22 mouse cellular contexts compared by ENCODE assay signal in the genomic region with DNA sequence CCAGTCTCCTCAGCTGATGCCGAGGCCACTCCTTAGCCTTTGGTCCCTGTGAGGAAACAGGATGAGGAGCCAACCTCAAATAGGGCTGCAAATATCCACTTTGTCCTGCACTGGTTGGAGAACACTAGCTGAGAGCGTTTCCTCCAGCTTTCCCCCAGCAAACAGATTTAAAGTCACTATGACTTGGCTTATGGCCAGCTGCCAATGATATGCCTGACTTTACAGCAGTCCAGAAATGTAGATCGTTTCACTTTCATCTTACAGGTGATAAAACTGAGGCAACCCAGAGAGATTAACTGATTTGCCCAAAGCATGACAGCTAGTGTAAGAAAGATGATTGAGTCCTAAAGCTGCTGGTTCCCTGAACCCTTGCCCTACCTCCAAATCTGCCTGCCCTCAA. TPM values are rescaled to one million over a fixed set of nuclear protein-coding genes. Genes with fewer than 3 reads are reported as not detected.
"Had no signal": no experiment of that assay in that cellular context is flagged by ENCODE, and none has a peak within 500 bp of the region (broad histone marks: within the 10 kb centered on the region; RNA-seq: fewer than 3 reads in every experiment).

No protein-coding gene starts in this region.

- H3K36me3 ChIP-seq: limb, embryonic 12.5 days; limb, embryonic 15.5 days had no signal

- DNase-seq: kidney, adult 8-10 months; kidney, postnatal 4 days; left cerebral cortex, postnatal 4 days; liver, postnatal 0 days; lung, postnatal 14 days; lung, postnatal 4 days; midbrain, embryonic 14.5 days; thymus, adult 2 months; thymus, postnatal 14 days; thymus, postnatal 4 days had no signal

- H3K27ac ChIP-seq: kidney, postnatal 0 days; limb, embryonic 12.5 days; limb, embryonic 15.5 days; liver, embryonic 14.5 days; stomach, postnatal 0 days had no signal

- H3K9me3 ChIP-seq: limb, embryonic 12.5 days; limb, embryonic 15.5 days had no signal

- H3K4me1 ChIP-seq: limb, embryonic 12.5 days; limb, embryonic 15.5 days had no signal

- H3K4me2 ChIP-seq: limb, embryonic 12.5 days; limb, embryonic 15.5 days; liver, embryonic 11.5 days; midbrain, embryonic 11.5 days had no signal

- ATAC-seq: liver, postnatal 0 days had no signal

- H3K4me3 ChIP-seq: limb, embryonic 12.5 days; limb, embryonic 15.5 days had no signal

- H3K9ac ChIP-seq: limb, embryonic 12.5 days; limb, embryonic 15.5 days; liver, embryonic 14.5 days; liver, postnatal 0 days had no signal

RNA-seq across cellular contexts. Expression of gene Zfp185, which starts 8.4 kb away (rescaled TPM):
- total RNA-seq: megakaryocyte progenitor cell, adult 5-6 weeks; megakaryocyte-erythroid progenitor cell, adult 5-6 weeks had no signal

RNA-seq across cellular contexts. Expression of gene Pnma5, which starts 41.4 kb away (rescaled TPM):
- total RNA-seq: megakaryocyte progenitor cell, adult 5-6 weeks; megakaryocyte-erythroid progenitor cell, adult 5-6 weeks had no signal
- polyA plus RNA-seq: kidney, postnatal 0 days; liver, embryonic 11.5 days; liver, embryonic 14.5 days; liver, postnatal 0 days; lung, embryonic 16.5 days; midbrain, embryonic 11.5 days; midbrain, embryonic 14.5 days; neural tube, embryonic 11.5 days; stomach, embryonic 14.5 days; thymus, adult 2 months had no signal
